Mouse (Mus musculus) embryo, embryonic 10.5 days (tissue): ENCODE measurements at regions not wholly inside any gene's neighbourhood (a gene's known extent, or its start where the extent isn't known, plus 50 kb on each side); places are given as distances from the start of the nearest gene placed in this dataset.
A peak's percentile ranks its signal among the peaks of the same experiment; 100 is the strongest.

Source experiments
- DNase-seq: peaks from one replicate; pipeline ENCODE4 v3.0.0-alpha.2; 2015; ENCODE audit warnings: low spot score

DNA sequence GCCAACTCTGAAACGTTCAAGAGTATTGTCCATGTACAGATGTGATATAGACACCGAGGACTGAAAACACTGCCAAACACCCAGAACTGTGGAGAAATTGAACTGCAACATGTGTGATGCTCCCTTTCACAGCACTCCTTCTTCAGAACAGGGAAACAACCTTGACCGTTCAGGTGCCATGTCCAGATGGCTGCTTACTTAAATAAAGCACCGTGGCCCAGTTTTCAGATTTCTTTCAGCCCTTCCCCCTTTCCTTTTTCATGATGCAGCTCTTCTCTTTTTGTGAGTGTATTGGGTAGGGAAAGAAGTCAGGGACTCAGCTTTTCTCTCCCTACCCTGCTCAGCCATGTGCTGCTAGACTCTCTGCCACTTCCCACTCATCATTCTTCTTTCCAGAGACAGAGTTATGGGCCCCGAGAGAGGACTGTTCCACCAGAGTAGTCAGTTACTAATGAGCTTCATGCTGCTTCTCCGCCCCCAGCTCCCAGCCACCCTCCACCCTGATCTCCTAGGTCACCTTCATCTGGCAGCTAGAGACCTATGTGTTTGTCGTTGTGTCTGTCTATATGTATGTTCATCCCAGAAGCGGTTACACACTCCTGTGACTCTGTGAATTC is 74.3 kb upstream of the Astn2 start:
- peak; percentile 28 for DNase-seq
